Mouse (Mus musculus) testis, adult 2 months (tissue): Measurements from ENCODE around the gene Nckap5.

Source experiments
- CTCF ChIP-seq: fragments of 200-500 bp; IDR thresholded peaks from 2 replicates; pipeline ENCODE4 v1.5.1; 2012; ENCODE audit warnings: low read depth, mild to moderate bottlenecking, inconsistent platforms, low read length, moderate library complexity; ENCODE audit not compliant: control insufficient read depth, insufficient read depth, insufficient replicate concordance
- POLR2A ChIP-seq: fragments of 200-500 bp; IDR thresholded peaks from 2 replicates; pipeline ENCODE4 v1.6.1; 2012; ENCODE audit warnings: low read depth, mild to moderate bottlenecking, inconsistent platforms, low read length, moderate library complexity; ENCODE audit not compliant: control insufficient read depth

GRCm38 (mm10) chr1:126436937-126437667, 393.5 kb downstream of the Nckap5 start:
- TF ChIP-seq CTCF (no peak), POLR2A (no peak)
